Mouse (Mus musculus) CH12.LX (cell line): ENCODE measurements around the gene Mpz.

ENCODE experiments used
- CTCF ChIP-seq, 2 experiments: IDR thresholded peaks in 1 of 2; conservative IDR thresholded peaks in 1 of 2; 2 replicates each; pipeline ENCODE4 v1.5.1; 2011 to 2012; ENCODE audit warnings: low read depth in 2 of 2, low read length in 2 of 2, improper control_type of control experiment in 1 of 2, inconsistent platforms in 1 of 2, mild to moderate bottlenecking in 1 of 2, moderate library complexity in 1 of 2
- EP300 ChIP-seq: IDR thresholded peaks from 2 replicates; pipeline ENCODE4 v1.6.1; 2011; ENCODE audit warnings: low read length, improper control_type of control experiment
- ETS1 ChIP-seq: conservative IDR thresholded peaks from 2 replicates; pipeline ENCODE4 v1.6.1; 2012; ENCODE audit warnings: low read depth, mild to moderate bottlenecking, inconsistent platforms, low read length, improper control_type of control experiment, moderate library complexity
- GABPA ChIP-seq: IDR thresholded peaks from 2 replicates; pipeline ENCODE4 v1.6.1; 2012; ENCODE audit warnings: low read depth, low read length, improper control_type of control experiment, inconsistent platforms; ENCODE audit not compliant: insufficient replicate concordance
- HCFC1 ChIP-seq: IDR thresholded peaks from 2 replicates; pipeline ENCODE4 v1.6.1; 2012; ENCODE audit warnings: low read depth, mild to moderate bottlenecking, inconsistent platforms, low read length, improper control_type of control experiment
- MAFK ChIP-seq: IDR thresholded peaks from 2 replicates; pipeline ENCODE4 v1.6.1; 2011; ENCODE audit warnings: low read length, improper control_type of control experiment; ENCODE audit not compliant: insufficient replicate concordance
- MXI1 ChIP-seq: IDR thresholded peaks from 2 replicates; pipeline ENCODE4 v1.6.1; 2011; ENCODE audit warnings: mild to moderate bottlenecking, low read depth, low read length, improper control_type of control experiment
- POLR2A ChIP-seq: IDR thresholded peaks from 2 replicates; pipeline ENCODE4 v1.6.1; 2011; ENCODE audit warnings: low read depth, mild to moderate bottlenecking, improper control_type of control experiment, low read length
- TBP ChIP-seq: conservative IDR thresholded peaks from 2 replicates; pipeline ENCODE4 v1.6.1; 2011; ENCODE audit warnings: low read depth, low read length, improper control_type of control experiment
- USF1 ChIP-seq: IDR thresholded peaks from 2 replicates; pipeline ENCODE4 v1.6.1; 2014; ENCODE audit warnings: low read depth, mild to moderate bottlenecking, inconsistent platforms, low read length, improper control_type of control experiment

DNA sequence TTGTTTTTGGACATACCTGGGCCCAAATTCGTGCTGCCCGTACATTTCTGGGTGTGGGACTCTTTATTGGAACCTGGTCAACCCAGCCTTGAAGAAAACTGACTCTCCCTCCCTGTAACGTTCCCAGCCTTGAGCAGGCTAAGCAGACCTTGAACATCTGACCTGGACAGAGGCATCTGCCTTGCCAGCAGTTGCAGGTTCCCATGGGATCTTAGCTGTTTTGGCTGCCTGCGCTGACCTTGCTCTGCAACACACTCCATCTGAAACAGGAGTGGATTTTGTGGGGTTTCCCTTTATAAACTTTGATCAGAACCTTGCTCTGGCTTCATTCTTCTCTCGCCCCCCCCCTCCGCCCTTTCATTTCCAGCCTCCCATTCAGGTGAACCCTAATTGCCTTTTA lies 45.3 kb upstream of the Mpz start:
- TF ChIP-seq TBP, result no peak
- TF ChIP-seq CTCF (conservative IDR thresholded peaks at IDR 0.05 in 1 of 2, IDR thresholded peaks at IDR 0.05 in 1 of 2; ENCODE audit: low read depth in 2 of 2, low read length in 2 of 2), result no peak
- no peak for TF ChIP-seq MAFK
- no peak for TF ChIP-seq POLR2A
- no peak for TF ChIP-seq USF1
- TF ChIP-seq MXI1, result no peak
- no peak for TF ChIP-seq HCFC1
- TF ChIP-seq EP300, result no peak
- no peak for TF ChIP-seq GABPA
- TF ChIP-seq ETS1, result no peak
